ENCODE assay signal across 8 mouse cellular contexts in genomic region chr17:68166397-68166796, GRCm38 (mm10).
DNase-seq lines count a peak whose midpoint lies in the region; ATAC-seq lines count a peak whose summit lies in the region.

No protein-coding gene starts in this region.

- no peaks in the 10 kb centered on the region for H3K36me3 ChIP-seq in forebrain, embryonic 12.5 days (replicated peaks)
- H3K36me3 ChIP-seq in forebrain, embryonic 10.5 days (replicated peaks): no peaks in the 10 kb centered on the region
- H3K36me3 ChIP-seq in midbrain, embryonic 10.5 days: no peaks in the 10 kb centered on the region
- no peaks in the 10 kb centered on the region for H3K36me3 ChIP-seq in midbrain, embryonic 16.5 days (ENCODE audit: control insufficient read depth, insufficient read depth, low read length)
- no peaks in the 10 kb centered on the region for H3K36me3 ChIP-seq in midbrain, embryonic 13.5 days

- whole genome bisulfite sequencing in forebrain, embryonic 12.5 days: 85% methylated on average over 4 of the region's 4 CpGs
- WGBS in forebrain, embryonic 10.5 days: 86% methylated on average over 4 of the region's 4 CpGs
- WGBS in midbrain, embryonic 10.5 days: 79% methylated on average over 4 of the region's 4 CpGs
- 82% methylated on average over 4 of the region's 4 CpGs for WGBS in midbrain, embryonic 16.5 days
- 84% methylated on average over 4 of the region's 4 CpGs for WGBS in midbrain, embryonic 13.5 days

- intact Hi-C loops in heart, postnatal 10 days (cut with DNase I): loop anchor here (1.0 to 5.0 kb wide), 3 partner anchors 164 to 296 kb away; partner anchors contain the start of gene Arhgap28

- no peaks in the 10 kb centered on the region for H3K4me1 ChIP-seq in forebrain, embryonic 12.5 days
- H3K4me1 ChIP-seq in forebrain, embryonic 10.5 days: peaks cover 14% of the 10 kb centered on the region; the same call in 1 of the 2 replicates
- no peaks in the 10 kb centered on the region for H3K4me1 ChIP-seq in midbrain, embryonic 10.5 days
- H3K4me1 ChIP-seq in midbrain, embryonic 16.5 days (ENCODE audit: control insufficient read depth, insufficient read depth, low read length): no peaks in the 10 kb centered on the region
- peaks cover 6% of the 10 kb centered on the region for H3K4me1 ChIP-seq in midbrain, embryonic 13.5 days (replicated peaks)

- 0 out of 2 replicates have a peak, but pooled peaks have one; percentile 27 for ATAC-seq in forebrain, embryonic 12.5 days (ENCODE audit: low FRiP score)
- ATAC-seq in midbrain, embryonic 16.5 days: no peak
- 0 out of 2 replicates have a peak, but pooled peaks have one; percentile 44 for ATAC-seq in midbrain, embryonic 13.5 days
- no peak for ATAC-seq in monocyte, adult 5-6 weeks (replicated peaks; ENCODE audit: insufficient number of reproducible peaks, low FRiP score, low TSS enrichment, poor library complexity, severe bottlenecking)

- H3K9me3 ChIP-seq in forebrain, embryonic 12.5 days: no peaks in the 10 kb centered on the region
- H3K9me3 ChIP-seq in forebrain, embryonic 10.5 days: no peaks in the 10 kb centered on the region
- no peaks in the 10 kb centered on the region for H3K9me3 ChIP-seq in midbrain, embryonic 10.5 days (replicated peaks)
- no peaks in the 10 kb centered on the region for H3K9me3 ChIP-seq in midbrain, embryonic 16.5 days (replicated peaks; ENCODE audit: control insufficient read depth, low read length, poor library complexity, severe bottlenecking)
- no peaks in the 10 kb centered on the region for H3K9me3 ChIP-seq in midbrain, embryonic 13.5 days

- no peak overlapping the region for H3K4me2 ChIP-seq in forebrain, embryonic 12.5 days
- H3K4me2 ChIP-seq in midbrain, embryonic 16.5 days (ENCODE audit: low read length): no peak overlapping the region
- no peak overlapping the region for H3K4me2 ChIP-seq in midbrain, embryonic 13.5 days (replicated peaks)

- no peak overlapping the region for H3K9ac ChIP-seq in forebrain, embryonic 12.5 days
- H3K9ac ChIP-seq in midbrain, embryonic 16.5 days (ENCODE audit: low read depth, low read length): no peak overlapping the region
- no peak overlapping the region for H3K9ac ChIP-seq in midbrain, embryonic 13.5 days (replicated peaks)

- no peaks in the 10 kb centered on the region for H3K27me3 ChIP-seq in forebrain, embryonic 12.5 days
- no peaks in the 10 kb centered on the region for H3K27me3 ChIP-seq in forebrain, embryonic 10.5 days (ENCODE audit: poor library complexity, severe bottlenecking)
- H3K27me3 ChIP-seq in midbrain, embryonic 10.5 days (ENCODE audit: low read depth, poor library complexity, severe bottlenecking): no peaks in the 10 kb centered on the region
- no peaks in the 10 kb centered on the region for H3K27me3 ChIP-seq in midbrain, embryonic 16.5 days (ENCODE audit: control insufficient read depth, insufficient read depth, low read depth, low read length)
- H3K27me3 ChIP-seq in midbrain, embryonic 13.5 days: no peaks in the 10 kb centered on the region

- no peak overlapping the region for H3K27ac ChIP-seq in forebrain, embryonic 12.5 days
- no peak overlapping the region for H3K27ac ChIP-seq in forebrain, embryonic 10.5 days
- H3K27ac ChIP-seq in midbrain, embryonic 10.5 days (replicated peaks): no peak overlapping the region
- no peak overlapping the region for H3K27ac ChIP-seq in midbrain, embryonic 16.5 days (ENCODE audit: low read length)
- no peak overlapping the region for H3K27ac ChIP-seq in midbrain, embryonic 13.5 days

- no peak overlapping the region for H3K4me3 ChIP-seq in forebrain, embryonic 12.5 days (replicated peaks)
- no peak overlapping the region for H3K4me3 ChIP-seq in forebrain, embryonic 10.5 days
- no peak overlapping the region for H3K4me3 ChIP-seq in midbrain, embryonic 10.5 days
- H3K4me3 ChIP-seq in midbrain, embryonic 16.5 days (ENCODE audit: low read depth, low read length): no peak overlapping the region
- no peak overlapping the region for H3K4me3 ChIP-seq in midbrain, embryonic 13.5 days (replicated peaks)

- no peak for DNase-seq in forebrain, embryonic 10.5 days (ENCODE audit: extremely low spot score, low spot score)
- DNase-seq in midbrain, embryonic 10.5 days (ENCODE audit: low spot score): peak; percentile 15
- DNase-seq in heart, postnatal 10 days: peak; percentile 19 to 35
- no peak for DNase-seq in thymus, adult 18-20 months

Comparison
In these comparisons a context has a peak if more than half of its experiments do, and no peak if none do; other contexts are left out.
1. ATAC-seq: peak in forebrain, embryonic 12.5 days (single experiment) and midbrain, embryonic 13.5 days (single experiment); none in midbrain, embryonic 16.5 days (single experiment) and monocyte, adult 5-6 weeks (single experiment).
2. DNase-seq: peak in midbrain, embryonic 10.5 days (single experiment) and heart, postnatal 10 days (2 of 2); none in forebrain, embryonic 10.5 days (single experiment) and thymus, adult 18-20 months (0 of 2).